Mouse (Mus musculus): Measurements from ENCODE around the gene Map3k4. TPM values are rescaled to one million over a fixed set of nuclear protein-coding genes. Genes with fewer than 3 reads are reported as not detected.

Gene Map3k4
- polyA plus RNA-seq, 1 experiment: 19.6 TPM

GRCm38 (mm10) chr17:12359876-12360275 lies 41.3 kb upstream of the Map3k4 start:
- Histone ChIP-seq H3K4me2 (ENCODE audit: low read depth) (no peak overlapping the region), H3K4me3 (no peak overlapping the region), H3K79me2 (ENCODE audit: control insufficient read depth, insufficient read depth) (no peaks in the 10 kb centered on the region), H3K36me3 (ENCODE audit: control insufficient read depth, insufficient read depth) (no peaks in the 10 kb centered on the region), H3ac (ENCODE audit: control insufficient read depth, insufficient read length) (no peak overlapping the region), H3K27me3 (ENCODE audit: control insufficient read depth, insufficient read depth, insufficient read length) (no peaks in the 10 kb centered on the region)
- TF ChIP-seq POLR2AphosphoS2 (IDR thresholded peaks at IDR 0.05; ENCODE audit: insufficient read length, low read depth): no peak
- TF ChIP-seq REST (IDR thresholded peaks at IDR 0.05; ENCODE audit: insufficient read depth, insufficient read length): no peak
- TF ChIP-seq MYOG (IDR thresholded peaks at IDR 0.05; ENCODE audit: control insufficient read depth in 1 of 3, insufficient read depth in 1 of 3, insufficient read length in 2 of 3, low read depth in 2 of 3): no peak
- no peak for TF ChIP-seq SRF (IDR thresholded peaks at IDR 0.05; ENCODE audit: control insufficient read depth, insufficient read length, low read depth)
- no peak for TF ChIP-seq POLR2A (IDR thresholded peaks at IDR 0.05; ENCODE audit: insufficient read length, low read depth)
- no peak for TF ChIP-seq MAX (IDR thresholded peaks at IDR 0.05; ENCODE audit: low read depth)

- no peak overlapping the region for H3K4me3 ChIP-seq
- no peaks in the 10 kb centered on the region for H3K36me3 ChIP-seq (ENCODE audit: control insufficient read depth, insufficient read depth)
- no peak overlapping the region for H3ac ChIP-seq (ENCODE audit: control insufficient read depth, insufficient read length)
- no peaks in the 10 kb centered on the region for H3K27me3 ChIP-seq (ENCODE audit: control insufficient read depth, insufficient read depth, insufficient read length)
- no peaks in the 10 kb centered on the region for H3K79me2 ChIP-seq (ENCODE audit: control insufficient read depth, insufficient read depth)
- TF ChIP-seq CEBPB (IDR thresholded peaks at IDR 0.05; ENCODE audit: insufficient read depth, poor library complexity, severe bottlenecking) (no peak), TCF3 (IDR thresholded peaks at IDR 0.05; ENCODE audit: insufficient read length, low read depth) (no peak), TCF12 (IDR thresholded peaks at IDR 0.05; ENCODE audit: insufficient read depth, poor library complexity, severe bottlenecking) (no peak), MYOG (IDR thresholded peaks at IDR 0.05; ENCODE audit: control insufficient read depth in 1 of 3, insufficient read depth in 1 of 3, insufficient read length in 2 of 3, low read depth in 2 of 3) (no peak), POLR2AphosphoS2 (IDR thresholded peaks at IDR 0.05; ENCODE audit: insufficient read length, low read depth) (no peak), SRF (IDR thresholded peaks at IDR 0.05; ENCODE audit: control insufficient read depth, insufficient read length, low read depth) (no peak), USF1 (IDR thresholded peaks at IDR 0.05; ENCODE audit: low read depth) (no peak), E2F4 (IDR thresholded peaks at IDR 0.05; ENCODE audit: insufficient read depth) (no peak), POLR2A (IDR thresholded peaks at IDR 0.05; ENCODE audit: insufficient read length, low read depth) (no peak), MYOD1 (IDR thresholded peaks at IDR 0.05; ENCODE audit: control insufficient read depth in 1 of 3, insufficient read length in 2 of 3, low read depth in 2 of 3) (no peak), MAX (IDR thresholded peaks at IDR 0.05; ENCODE audit: low read depth) (no peak), REST (IDR thresholded peaks at IDR 0.05; ENCODE audit: insufficient read depth, insufficient read length) (no peak)
- H3K4me2 ChIP-seq (ENCODE audit: low read depth): no peak overlapping the region
Measured at GRCm38 (mm10) chr17:12352781-12353180, 34.2 kb upstream of the Map3k4 start.

- H3K27me3 ChIP-seq (ENCODE audit: control insufficient read depth, insufficient read depth, insufficient read length): no peaks in the 10 kb centered on the region
Measured at GRCm38 (mm10) chr17:12351564-12351963, 33.0 kb upstream of the Map3k4 start.

GRCm38 (mm10) chr17:12347462-12347861 lies 28.9 kb upstream of the Map3k4 start:
- Histone ChIP-seq H3K4me3 (no peak overlapping the region), H3K36me3 (ENCODE audit: control insufficient read depth, insufficient read depth) (no peaks in the 10 kb centered on the region), H3K79me2 (ENCODE audit: control insufficient read depth, insufficient read depth) (no peaks in the 10 kb centered on the region), H3K27me3 (ENCODE audit: control insufficient read depth, insufficient read depth, insufficient read length) (no peaks in the 10 kb centered on the region), H3K4me2 (ENCODE audit: low read depth) (no peak overlapping the region), H3ac (ENCODE audit: control insufficient read depth, insufficient read length) (no peak overlapping the region)
- no peak for TF ChIP-seq MYOG (IDR thresholded peaks at IDR 0.05; ENCODE audit: control insufficient read depth in 1 of 3, insufficient read depth in 1 of 3, insufficient read length in 2 of 3, low read depth in 2 of 3)
- no peak for TF ChIP-seq MYOD1 (IDR thresholded peaks at IDR 0.05; ENCODE audit: control insufficient read depth in 1 of 3, insufficient read length in 2 of 3, low read depth in 2 of 3)
- TF ChIP-seq E2F4 (IDR thresholded peaks at IDR 0.05; ENCODE audit: insufficient read depth): no peak

More at GRCm38 (mm10) chr17:12351564-12351963, 33.0 kb upstream of the Map3k4 start:
- no peak overlapping the region for H3ac ChIP-seq (ENCODE audit: control insufficient read depth, insufficient read length)
- H3K79me2 ChIP-seq (ENCODE audit: control insufficient read depth, insufficient read depth): no peaks in the 10 kb centered on the region
- H3K4me2 ChIP-seq (ENCODE audit: low read depth): no peak overlapping the region
- no peak overlapping the region for H3K4me3 ChIP-seq
- TF ChIP-seq TCF3 (IDR thresholded peaks at IDR 0.05; ENCODE audit: insufficient read length, low read depth): no peak
- no peak for TF ChIP-seq USF1 (IDR thresholded peaks at IDR 0.05; ENCODE audit: low read depth)
- TF ChIP-seq TCF12 (IDR thresholded peaks at IDR 0.05; ENCODE audit: insufficient read depth, poor library complexity, severe bottlenecking): no peak
- TF ChIP-seq REST (IDR thresholded peaks at IDR 0.05; ENCODE audit: insufficient read depth, insufficient read length): no peak
- no peak for TF ChIP-seq MYOG (IDR thresholded peaks at IDR 0.05; ENCODE audit: control insufficient read depth in 1 of 3, insufficient read depth in 1 of 3, insufficient read length in 2 of 3, low read depth in 2 of 3)
- no peak for TF ChIP-seq MYOD1 (IDR thresholded peaks at IDR 0.05; ENCODE audit: control insufficient read depth in 1 of 3, insufficient read length in 2 of 3, low read depth in 2 of 3)
- TF ChIP-seq POLR2A (IDR thresholded peaks at IDR 0.05; ENCODE audit: insufficient read length, low read depth): no peak
- TF ChIP-seq POLR2AphosphoS2 (IDR thresholded peaks at IDR 0.05; ENCODE audit: insufficient read length, low read depth): no peak
- TF ChIP-seq MAX (IDR thresholded peaks at IDR 0.05; ENCODE audit: low read depth): no peak
- no peak for TF ChIP-seq E2F4 (IDR thresholded peaks at IDR 0.05; ENCODE audit: insufficient read depth)
- TF ChIP-seq SRF (IDR thresholded peaks at IDR 0.05; ENCODE audit: control insufficient read depth, insufficient read length, low read depth): no peak
- TF ChIP-seq CEBPB (IDR thresholded peaks at IDR 0.05; ENCODE audit: insufficient read depth, poor library complexity, severe bottlenecking): no peak
- no peaks in the 10 kb centered on the region for H3K36me3 ChIP-seq (ENCODE audit: control insufficient read depth, insufficient read depth)

GRCm38 (mm10) chr17:12343702-12344376 lies 25.2 kb upstream of the Map3k4 start:
- Histone ChIP-seq H3K36me3 (ENCODE audit: control insufficient read depth, insufficient read depth) (no peaks in the 10 kb centered on the region), H3K27me3 (ENCODE audit: control insufficient read depth, insufficient read depth, insufficient read length) (no peaks in the 10 kb centered on the region), H3ac (ENCODE audit: control insufficient read depth, insufficient read length) (no peak overlapping the region), H3K4me3 (no peak overlapping the region), H3K79me2 (ENCODE audit: control insufficient read depth, insufficient read depth) (no peaks in the 10 kb centered on the region), H3K4me2 (ENCODE audit: low read depth) (no peak overlapping the region)
- TF ChIP-seq E2F4 (IDR thresholded peaks at IDR 0.05; ENCODE audit: insufficient read depth): no peak
- peak; percentile 4 for TF ChIP-seq TCF12 (IDR thresholded peaks at IDR 0.05; ENCODE audit: insufficient read depth, poor library complexity, severe bottlenecking)
- TF ChIP-seq SRF (IDR thresholded peaks at IDR 0.05; ENCODE audit: control insufficient read depth, insufficient read length, low read depth): no peak
- peak in 1 of 3 experiments; percentile 55 for TF ChIP-seq MYOG (IDR thresholded peaks at IDR 0.05; ENCODE audit: control insufficient read depth in 1 of 3, insufficient read depth in 1 of 3, insufficient read length in 2 of 3, low read depth in 2 of 3)

All from myocyte (in vitro differentiated cells).